Mouse (Mus musculus): ENCODE measurements around the gene Tsks. TPM values are rescaled to one million over a fixed set of nuclear protein-coding genes. Genes with fewer than 3 reads are reported as not detected.

Tsks gene
- polyA plus RNA-seq (2012; ENCODE audit: insufficient read depth, insufficient read length, missing spikeins) = not detected in 2 replicates

GRCm38 (mm10) chr7:44942904-44943303, at the start of gene Tsks:
TSS of gene Tsks (plus strand) at chr7:44943204.
- Histone ChIP-seq H3K4me3 (ENCODE audit: insufficient read depth, low read depth, low read length) (no peak within 1 kb of the TSS), H3K4me1 (ENCODE audit: control insufficient read depth, insufficient read depth, insufficient read length, low read length) (no peaks in the 10 kb centered on the region), H3K27ac (replicated peaks; ENCODE audit: low read depth, low read length) (no peak within 1 kb of the TSS)

GRCm38 (mm10) chr7:44894175-44894574, 48.8 kb upstream of the Tsks start:
- no peak overlapping the region for H3K27ac ChIP-seq (replicated peaks; ENCODE audit: low read depth, low read length)
- peaks cover 11% of the 10 kb centered on the region for H3K4me1 ChIP-seq (ENCODE audit: control insufficient read depth, insufficient read depth, insufficient read length, low read length)
- no peak overlapping the region for H3K4me3 ChIP-seq (ENCODE audit: insufficient read depth, low read depth, low read length)

- Histone ChIP-seq H3K4me3 (ENCODE audit: insufficient read depth, low read depth, low read length) (0 out of 2 replicates have a peak overlapping the region, but pooled peaks have one; percentile 70), H3K27ac (replicated peaks; ENCODE audit: low read depth, low read length) (peak overlapping the region; percentile 12; the same call in 1 of the 2 replicates), H3K4me1 (ENCODE audit: control insufficient read depth, insufficient read depth, insufficient read length, low read length) (peaks cover 11% of the 10 kb centered on the region)
These were observed 47.8 kb upstream of the Tsks start for GRCm38 (mm10) chr7:44895206-44895592.

- peak within 1 kb of the TSS; percentile 70 for H3K4me3 ChIP-seq (ENCODE audit: insufficient read depth, low read depth, low read length)
- peaks cover 11% of the 10 kb centered on the region for H3K4me1 ChIP-seq (ENCODE audit: control insufficient read depth, insufficient read depth, insufficient read length, low read length)
- peak within 1 kb of the TSS; percentile 48 for H3K27ac ChIP-seq (replicated peaks; ENCODE audit: low read depth, low read length)
These were observed 47.2 kb upstream of the Tsks start, which contains the start of gene Fuz for GRCm38 (mm10) chr7:44895593-44896434. TSS of gene Fuz (plus strand) at chr7:44896079.

- peak overlapping the region; percentile 70 for H3K4me3 ChIP-seq (ENCODE audit: insufficient read depth, low read depth, low read length)
- peak overlapping the region; percentile 37; the same call in 1 of the 2 replicates for H3K27ac ChIP-seq (replicated peaks; ENCODE audit: low read depth, low read length)
- H3K4me1 ChIP-seq (ENCODE audit: control insufficient read depth, insufficient read depth, insufficient read length, low read length) = peaks cover 8% of the 10 kb centered on the region
These were observed 46.5 kb upstream of the Tsks start for GRCm38 (mm10) chr7:44896499-44896898.

- H3K4me1 ChIP-seq (ENCODE audit: control insufficient read depth, insufficient read depth, insufficient read length, low read length) = peaks cover 7% of the 10 kb centered on the region
- H3K27ac ChIP-seq (replicated peaks; ENCODE audit: low read depth, low read length) = no peak overlapping the region
- H3K4me3 ChIP-seq (ENCODE audit: insufficient read depth, low read depth, low read length) = no peak overlapping the region
These were observed 44.4 kb upstream of the Tsks start for GRCm38 (mm10) chr7:44898607-44899006.

- Histone ChIP-seq H3K4me1 (ENCODE audit: control insufficient read depth, insufficient read depth, insufficient read length, low read length) (peaks cover 7% of the 10 kb centered on the region), H3K4me3 (ENCODE audit: insufficient read depth, low read depth, low read length) (no peak overlapping the region), H3K27ac (replicated peaks; ENCODE audit: low read depth, low read length) (no peak overlapping the region)
These were observed 42.4 kb upstream of the Tsks start for GRCm38 (mm10) chr7:44900632-44901031.

GRCm38 (mm10) chr7:44901230-44901722, 41.7 kb upstream of the Tsks start:
- Histone ChIP-seq H3K4me3 (ENCODE audit: insufficient read depth, low read depth, low read length) (peak overlapping the region; percentile 52), H3K4me1 (ENCODE audit: control insufficient read depth, insufficient read depth, insufficient read length, low read length) (peaks cover 7% of the 10 kb centered on the region), H3K27ac (replicated peaks; ENCODE audit: low read depth, low read length) (0 out of 2 replicates have a peak overlapping the region, but pooled peaks have one; percentile 19)

- Histone ChIP-seq H3K4me1 (ENCODE audit: control insufficient read depth, insufficient read depth, insufficient read length, low read length) (peaks cover 2% of the 10 kb centered on the region; the same call in 1 of the 2 replicates), H3K27ac (replicated peaks; ENCODE audit: low read depth, low read length) (no peak overlapping the region), H3K4me3 (ENCODE audit: insufficient read depth, low read depth, low read length) (no peak overlapping the region)
These were observed 37.6 kb upstream of the Tsks start for GRCm38 (mm10) chr7:44905430-44905829.

GRCm38 (mm10) chr7:44908706-44909476, 34.1 kb upstream of the Tsks start:
- no peak overlapping the region for H3K27ac ChIP-seq (replicated peaks; ENCODE audit: low read depth, low read length)
- H3K4me3 ChIP-seq (ENCODE audit: insufficient read depth, low read depth, low read length) = no peak overlapping the region
- no peaks in the 10 kb centered on the region for H3K4me1 ChIP-seq (ENCODE audit: control insufficient read depth, insufficient read depth, insufficient read length, low read length)

- Histone ChIP-seq H3K27ac (replicated peaks; ENCODE audit: low read depth, low read length) (no peak overlapping the region), H3K4me1 (ENCODE audit: control insufficient read depth, insufficient read depth, insufficient read length, low read length) (0 out of 2 replicates have a peak, but pooled peaks cover 2% of the 10 kb centered on the region), H3K4me3 (ENCODE audit: insufficient read depth, low read depth, low read length) (no peak overlapping the region)
These were observed 28.6 kb upstream of the Tsks start for GRCm38 (mm10) chr7:44914396-44914795.

GRCm38 (mm10) chr7:44915314-44915713, 27.7 kb upstream of the Tsks start:
- no peak overlapping the region for H3K27ac ChIP-seq (replicated peaks; ENCODE audit: low read depth, low read length)
- H3K4me3 ChIP-seq (ENCODE audit: insufficient read depth, low read depth, low read length) = no peak overlapping the region
- H3K4me1 ChIP-seq (ENCODE audit: control insufficient read depth, insufficient read depth, insufficient read length, low read length) = 0 out of 2 replicates have a peak, but pooled peaks cover 2% of the 10 kb centered on the region

- Histone ChIP-seq H3K4me1 (ENCODE audit: control insufficient read depth, insufficient read depth, insufficient read length, low read length) (0 out of 2 replicates have a peak, but pooled peaks cover 2% of the 10 kb centered on the region), H3K27ac (replicated peaks; ENCODE audit: low read depth, low read length) (no peak overlapping the region), H3K4me3 (ENCODE audit: insufficient read depth, low read depth, low read length) (no peak overlapping the region)
These were observed 26.8 kb upstream of the Tsks start for GRCm38 (mm10) chr7:44916191-44916590.

GRCm38 (mm10) chr7:44916881-44917280, 26.1 kb upstream of the Tsks start:
- H3K4me3 ChIP-seq (ENCODE audit: insufficient read depth, low read depth, low read length) = no peak overlapping the region
- H3K4me1 ChIP-seq (ENCODE audit: control insufficient read depth, insufficient read depth, insufficient read length, low read length) = 0 out of 2 replicates have a peak, but pooled peaks cover 2% of the 10 kb centered on the region
- H3K27ac ChIP-seq (replicated peaks; ENCODE audit: low read depth, low read length) = no peak overlapping the region

GRCm38 (mm10) chr7:44918219-44918618, 24.8 kb upstream of the Tsks start:
- Histone ChIP-seq H3K4me1 (ENCODE audit: control insufficient read depth, insufficient read depth, insufficient read length, low read length) (0 out of 2 replicates have a peak, but pooled peaks cover 2% of the 10 kb centered on the region), H3K4me3 (ENCODE audit: insufficient read depth, low read depth, low read length) (no peak overlapping the region), H3K27ac (replicated peaks; ENCODE audit: low read depth, low read length) (no peak overlapping the region)

Measured in brown adipose tissue, adult 24 weeks (tissue).